Mouse (Mus musculus) E14TG2a.4 (cell line): ENCODE measurements at regions not wholly inside any gene's neighbourhood (a gene's known extent, or its start where the extent isn't known, plus 50 kb on each side); places are given as distances from the start of the nearest gene placed in this dataset.

Experiments
- CTCF ChIP-seq: conservative IDR thresholded peaks from 2 replicates; pipeline ENCODE4 v1.5.1; 2014; ENCODE audit warnings: low read length
- POU5F1 ChIP-seq: IDR thresholded peaks from 2 replicates; pipeline ENCODE4 v1.6.1; 2014; ENCODE audit warnings: low read length, borderline replicate concordance

GRCm38 (mm10) chr10:56836130-56836529, 459.0 kb downstream of the Gja1 start:
- TF ChIP-seq CTCF (no peak), POU5F1 (no peak)
